Mouse (Mus musculus) forebrain, postnatal 0 days (tissue): Measurements from ENCODE around the gene Xrn1. TPM values are rescaled to one million over a fixed set of nuclear protein-coding genes. Genes with fewer than 3 reads are reported as not detected.
A peak's percentile ranks its signal among the peaks of the same experiment; 100 is the strongest.
"Not testable (repeated sequence)": the region's sequence is repeated elsewhere in the genome, so short reads cannot be mapped to it uniquely, and the experiment has no call there.

Experiments
- ATAC-seq: fragments of 200-750 bp; cut with Nextera tagmentation; 2 replicates; pipeline ENCODE4 v1.8.0; 2017; ENCODE audit warnings: mild to moderate bottlenecking, moderate library complexity
- DNase-seq: peaks from one replicate; pipeline ENCODE4 v3.0.0-alpha.2; 2015
- H3K27ac ChIP-seq: fragments of 300-500 bp; sonication (generic); 2 replicates; pipeline ENCODE4 v1.5.1; 2014; ENCODE audit warnings: low read depth, mild to moderate bottlenecking, antibody characterized with exemption, low read length, moderate library complexity, mixed read lengths
- H3K27me3 ChIP-seq: fragments of 300-500 bp; sonication (generic); 2 replicates; pipeline ENCODE4 v1.6.1; 2014; ENCODE audit warnings: mild to moderate bottlenecking, low read length, mixed read lengths; ENCODE audit not compliant: insufficient read depth
- H3K36me3 ChIP-seq: fragments of 300-500 bp; sonication (generic); 2 replicates; pipeline ENCODE4 v1.6.1; 2014; ENCODE audit warnings: mild to moderate bottlenecking, moderate library complexity; ENCODE audit not compliant: insufficient read depth
- H3K4me1 ChIP-seq: fragments of 300-500 bp; sonication (generic); 2 replicates; pipeline ENCODE4 v1.6.1; 2014; ENCODE audit warnings: antibody characterized with exemption; ENCODE audit not compliant: insufficient read depth
- H3K4me2 ChIP-seq: fragments of 300-500 bp; sonication (generic); 2 replicates; pipeline ENCODE4 v1.6.1; 2014; ENCODE audit warnings: low read depth, mild to moderate bottlenecking, moderate library complexity
- H3K4me3 ChIP-seq: fragments of 300-500 bp; sonication (generic); 2 replicates; pipeline ENCODE4 v1.5.1; 2014; ENCODE audit warnings: low read depth, low read length, mixed read lengths
- H3K9ac ChIP-seq: fragments of 300-500 bp; sonication (generic); 2 replicates; pipeline ENCODE4 v1.6.1; 2014; ENCODE audit warnings: mild to moderate bottlenecking
- H3K9me3 ChIP-seq: fragments of 300-500 bp; sonication (generic); 2 replicates; pipeline ENCODE4 v1.6.1; 2016; ENCODE audit warnings: low read length
- CTCF ChIP-seq: sonication (generic); IDR thresholded peaks from 2 replicates; pipeline ENCODE4 v1.5.1; 2016; ENCODE audit warnings: antibody characterized with exemption, control low read depth, low read depth
- WGBS: fragments of 180-500 bp; shearing (Covaris S2); extraction: QIAGEN DNeasy Blood & Tissue Kit; methylation state at CpG from one replicate; pipeline ENCODE4 v1.1.7; 2014; 5-methylcytosine and 5-hydroxymethylcytosine counted together
- polyA plus RNA-seq: library from polyadenylated mRNA; unstranded; fragments of >200 nt; fragmentation: Nextera tagmentation; extraction: Ambion mirVana; gene quantifications from 2 replicates; pipeline ENCODE4 v1.2.1, GENCODE M21; 2015
- total RNA-seq: library from RNA; depleted of rRNA; stranded (reverse); fragments of >200 nt; gene quantifications from 2 replicates; pipeline ENCODE4 v1.2.3, GENCODE M21; 2014; rRNA removed

Xrn1 gene
- total RNA-seq: 14.2 and 23.7 TPM in 2 replicates
- polyA plus RNA-seq: 7.7 and 12.6 TPM in 2 replicates

DNA sequence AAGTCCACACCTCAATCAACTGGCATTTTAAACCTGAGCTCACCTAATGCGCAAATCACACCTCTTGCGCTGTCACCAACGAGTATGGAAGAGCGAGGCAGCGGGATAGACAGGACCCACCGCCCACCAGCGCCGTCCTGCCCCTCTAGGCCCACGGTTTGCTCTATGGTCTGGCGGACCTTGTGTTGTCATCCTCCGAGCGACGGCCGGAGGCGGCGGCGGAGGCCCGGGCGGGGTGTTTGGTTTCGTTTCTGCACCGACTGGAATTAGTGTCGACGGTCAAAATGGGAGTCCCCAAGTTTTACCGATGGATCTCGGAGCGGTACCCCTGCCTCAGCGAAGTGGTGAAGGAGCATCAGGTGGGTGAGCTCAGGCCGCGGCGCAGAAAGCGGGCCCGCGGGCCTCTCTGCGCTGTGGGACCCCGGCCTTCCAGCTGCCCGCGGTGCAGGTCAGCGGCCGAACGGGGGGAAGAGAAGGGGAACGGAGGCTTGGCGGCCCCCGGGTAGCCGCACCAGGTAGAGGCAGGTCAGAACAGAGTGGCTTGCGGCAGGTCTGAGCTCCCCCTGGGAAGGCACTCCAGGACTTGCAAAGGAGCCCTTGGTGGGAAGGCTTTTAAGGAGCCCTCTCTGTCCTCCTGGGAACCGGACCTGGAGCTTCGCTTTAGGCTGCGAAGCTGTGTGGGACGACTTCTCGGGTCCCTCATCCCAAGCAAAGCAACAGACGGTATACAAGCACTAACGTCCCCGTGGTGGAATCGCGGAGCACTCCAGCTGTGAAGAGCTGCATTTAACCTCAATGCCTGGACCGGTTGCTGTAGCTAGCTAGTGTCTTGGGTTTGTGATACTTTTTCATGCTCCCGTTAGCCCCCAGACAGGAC lies at the start of gene Xrn1:
TSS of gene Xrn1 (plus strand) at position 176 of the 877 bp plus-strand sequence.
- no peaks in the 10 kb centered on the region for H3K27me3 ChIP-seq
- ATAC-seq (peak; percentile 100), DNase-seq (peak; percentile 94)
- 0 out of 2 replicates have a peak, but pooled peaks have one; percentile 4 for TF ChIP-seq CTCF
- under 1% methylated on average over 57 of the region's 57 CpGs for WGBS
- H3K36me3 ChIP-seq: peaks cover 4% of the 10 kb centered on the region; the same call in 1 of the 2 replicates
- H3K27ac ChIP-seq: peak within 1 kb of the TSS; percentile 80
- H3K4me3 ChIP-seq: peak within 1 kb of the TSS; percentile 98
- peaks cover 4% of the 10 kb centered on the region; the same call in 1 of the 2 replicates for H3K4me1 ChIP-seq
- H3K9me3 ChIP-seq: no peaks in the 10 kb centered on the region
- H3K9ac ChIP-seq: peak within 1 kb of the TSS; percentile 95
- H3K4me2 ChIP-seq: peak within 1 kb of the TSS; percentile 69

DNA sequence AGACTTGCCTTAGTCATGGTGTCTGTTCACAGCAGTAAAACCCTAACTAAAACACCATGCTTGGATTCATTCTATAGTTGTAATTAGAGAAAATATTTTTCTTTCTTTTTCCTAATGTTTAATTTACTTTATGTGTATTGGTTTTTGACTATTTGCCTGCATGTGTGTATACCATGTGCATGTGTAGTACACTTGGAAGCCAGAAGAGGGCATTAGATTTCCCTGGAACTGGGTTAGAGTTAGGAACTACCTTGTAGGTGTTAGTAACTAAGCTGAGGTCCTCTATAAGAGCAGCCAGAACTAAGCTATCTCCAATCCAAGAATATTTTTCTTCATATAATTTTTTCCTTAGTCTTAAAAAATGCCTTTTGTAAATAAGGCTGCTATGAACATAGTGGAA lies 21.7 kb upstream of the Xrn1 start:
- Histone ChIP-seq H3K4me3 (no peak overlapping the region), H3K9me3 (no peaks in the 10 kb centered on the region), H3K27me3 (no peaks in the 10 kb centered on the region), H3K36me3 (peaks cover 20% of the 10 kb centered on the region), H3K9ac (no peak overlapping the region), H3K4me2 (no peak overlapping the region), H3K27ac (no peak overlapping the region), H3K4me1 (no peaks in the 10 kb centered on the region)
- ATAC-seq: no peak
- no peak for TF ChIP-seq CTCF
- no peak for DNase-seq

DNA sequence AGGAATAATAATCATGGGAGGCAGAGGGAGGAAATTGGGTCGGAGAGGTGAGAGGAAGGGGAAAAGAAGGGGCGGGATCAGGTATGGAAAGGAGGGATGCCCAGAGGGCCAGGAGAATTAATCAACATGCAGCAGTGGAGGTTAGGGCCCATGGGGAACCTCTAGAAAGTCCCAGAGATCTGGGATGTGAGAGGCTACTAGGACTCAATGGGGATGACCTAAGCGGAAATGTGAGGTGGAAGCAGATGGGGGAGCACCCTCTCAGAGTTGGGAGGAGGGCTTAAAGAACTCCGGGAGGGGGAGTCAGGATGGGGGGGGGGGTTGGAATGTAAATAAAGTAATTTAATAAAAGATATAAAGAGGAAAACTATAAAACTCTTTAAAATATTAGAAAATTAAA lies 902 bp upstream of the Xrn1 start:
- peak overlapping the region; percentile 98; the same call in 1 of the 2 replicates for H3K4me3 ChIP-seq
- no peak for ATAC-seq
- no peak for TF ChIP-seq CTCF
- no peak overlapping the region for H3K27ac ChIP-seq
- no peak overlapping the region for H3K9ac ChIP-seq
- H3K36me3 ChIP-seq: peaks cover 4% of the 10 kb centered on the region; the same call in 1 of the 2 replicates
- H3K9me3 ChIP-seq: no peaks in the 10 kb centered on the region
- no peaks in the 10 kb centered on the region for H3K27me3 ChIP-seq
- 82% methylated on average over 4 of the region's 4 CpGs for WGBS
- peaks cover 4% of the 10 kb centered on the region; the same call in 1 of the 2 replicates for H3K4me1 ChIP-seq
- no peak for DNase-seq
- H3K4me2 ChIP-seq: peak overlapping the region; percentile 69; the same call in 1 of the 2 replicates

- Histone ChIP-seq H3K27me3 (no peaks in the 10 kb centered on the region), H3K9me3 (no peaks in the 10 kb centered on the region), H3K4me2 (peak overlapping the region; percentile 69), H3K9ac (peak overlapping the region; percentile 95), H3K4me3 (peak overlapping the region; percentile 98), H3K4me1 (peaks cover 4% of the 10 kb centered on the region; the same call in 1 of the 2 replicates), H3K36me3 (peaks cover 4% of the 10 kb centered on the region; the same call in 1 of the 2 replicates), H3K27ac (peak overlapping the region; percentile 80)
- WGBS: 0% methylated on average over 7 of the region's 7 CpGs
- DNase-seq (no peak), ATAC-seq (peak; percentile 80)
- TF ChIP-seq CTCF: peak; percentile 30; the same call in 1 of the 2 replicates
Observed at GRCm38 (mm10) chr9:95954226-95954584, 355 bp upstream of the Xrn1 start.

DNA sequence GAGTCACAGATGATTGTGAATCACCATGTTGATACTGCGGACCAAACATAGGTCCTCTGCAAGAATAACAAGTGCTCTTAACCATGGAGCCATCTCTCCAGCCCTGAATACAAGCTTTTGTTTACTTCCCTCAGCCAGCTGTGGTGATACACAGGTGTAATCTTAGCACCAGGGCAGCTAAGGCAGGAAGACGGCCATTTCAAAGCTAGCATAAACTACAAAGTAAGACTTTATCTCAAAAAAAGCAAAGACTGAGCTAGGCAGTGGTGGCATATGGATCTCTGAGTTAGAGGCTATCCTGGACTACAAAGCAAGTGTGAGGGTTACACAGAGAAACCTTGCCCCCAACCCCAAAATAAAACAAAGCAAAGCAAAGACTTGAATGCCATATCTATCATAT lies 3.1 kb downstream of the Xrn1 start:
- H3K9me3 ChIP-seq: no peaks in the 10 kb centered on the region
- H3K4me1 ChIP-seq: peaks cover 4% of the 10 kb centered on the region; the same call in 1 of the 2 replicates
- H3K36me3 ChIP-seq: no peaks in the 10 kb centered on the region
- DNase-seq (no peak), ATAC-seq (no peak)
- H3K9ac ChIP-seq: no peak overlapping the region
- H3K4me3 ChIP-seq: no peak overlapping the region
- no peaks in the 10 kb centered on the region for H3K27me3 ChIP-seq
- H3K4me2 ChIP-seq: no peak overlapping the region
- no peak overlapping the region for H3K27ac ChIP-seq
- 92% methylated on average over 2 of the region's 2 CpGs for WGBS
- no peak for TF ChIP-seq CTCF

GRCm38 (mm10) chr9:95958041-95958730 lies 3.6 kb downstream of the Xrn1 start:
- H3K9ac ChIP-seq: no peak overlapping the region
- no peak for ATAC-seq
- TF ChIP-seq CTCF: no peak
- H3K4me3 ChIP-seq: no peak overlapping the region
- H3K36me3 ChIP-seq: no peaks in the 10 kb centered on the region
- peaks cover 4% of the 10 kb centered on the region; the same call in 1 of the 2 replicates for H3K4me1 ChIP-seq
- DNase-seq: no peak
- no peaks in the 10 kb centered on the region for H3K9me3 ChIP-seq
- no peaks in the 10 kb centered on the region for H3K27me3 ChIP-seq
- H3K27ac ChIP-seq: no peak overlapping the region
- no peak overlapping the region for H3K4me2 ChIP-seq
- WGBS: 93% methylated on average over 7 of the region's 7 CpGs

DNA sequence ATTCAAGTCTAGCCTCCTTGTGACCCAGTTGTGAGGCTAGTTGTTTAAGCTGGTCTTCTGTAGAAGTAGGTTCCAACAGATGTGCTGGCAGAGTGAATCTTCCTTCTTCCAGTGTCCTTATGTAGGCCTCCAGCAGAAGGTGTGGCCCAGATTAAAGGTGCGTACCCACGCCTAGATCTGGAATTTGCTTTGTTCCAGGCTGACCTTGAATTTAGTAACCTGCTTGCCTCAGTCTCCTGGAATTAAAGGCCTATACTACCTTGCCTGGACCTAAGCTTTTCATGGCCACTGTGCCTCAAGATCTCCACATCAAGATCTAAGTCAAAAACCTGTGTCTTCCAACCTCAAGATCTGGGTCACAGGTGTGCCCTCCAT lies 4.2 kb downstream of the Xrn1 start:
- not testable (repeated sequence) for DNase-seq, H3K9me3 ChIP-seq, H3K27me3 ChIP-seq, H3K4me3 ChIP-seq, H3K4me1 ChIP-seq, H3K4me2 ChIP-seq, H3K36me3 ChIP-seq, H3K27ac ChIP-seq, H3K9ac ChIP-seq, ATAC-seq
- 91% methylated on average over 2 of the region's 2 CpGs for WGBS
